Mouse (Mus musculus): ENCODE data around the gene Pgbd5. TPM values are rescaled to one million over a fixed set of nuclear protein-coding genes. Genes with fewer than 3 reads are reported as not detected.
A peak's percentile ranks its signal among the peaks of the same experiment; 100 is the strongest.

The Pgbd5 gene
- polyA plus RNA-seq, 1 experiment from 2014 or later = 6.1 TPM

- DNase-seq (ENCODE audit: low spot score) (no peak), ATAC-seq (ENCODE audit: insufficient read depth, low FRiP score, low TSS enrichment) (no peak)
These were observed 47.0 kb downstream of the Pgbd5 start for GRCm38 (mm10) chr8:124392271-124393012.

GRCm38 (mm10) chr8:124391191-124391590 lies 48.3 kb downstream of the Pgbd5 start:
- Histone ChIP-seq H3K4me3 (ENCODE audit: low read depth, low read length) (no peak overlapping the region), H3K27ac (ENCODE audit: low read depth, low read length) (no peak overlapping the region), H3K4me2 (ENCODE audit: low read depth) (no peak overlapping the region), H3K36me3 (ENCODE audit: control insufficient read depth, insufficient read depth, low read length) (no peaks in the 10 kb centered on the region), H3K9me3 (ENCODE audit: control insufficient read depth, low read length) (no peaks in the 10 kb centered on the region), H3K4me1 (ENCODE audit: control insufficient read depth, insufficient read depth, low read length) (no peaks in the 10 kb centered on the region), H3K9ac (ENCODE audit: low read length) (no peak overlapping the region), H3K27me3 (ENCODE audit: control insufficient read depth, insufficient read depth, low read length) (no peaks in the 10 kb centered on the region)
- 86% methylated on average over 7 of the region's 7 CpGs for WGBS
- no peak for DNase-seq (ENCODE audit: low spot score)
- ATAC-seq (ENCODE audit: insufficient read depth, low FRiP score, low TSS enrichment) = no peak

More at GRCm38 (mm10) chr8:124392271-124393012, 47.0 kb downstream of the Pgbd5 start:
- WGBS = 50% methylated on average over 10 of the region's 10 CpGs
- H3K9me3 ChIP-seq (ENCODE audit: control insufficient read depth, low read length) = no peaks in the 10 kb centered on the region
- H3K36me3 ChIP-seq (ENCODE audit: control insufficient read depth, insufficient read depth, low read length) = no peaks in the 10 kb centered on the region
- no peak overlapping the region for H3K4me3 ChIP-seq (ENCODE audit: low read depth, low read length)
- no peaks in the 10 kb centered on the region for H3K4me1 ChIP-seq (ENCODE audit: control insufficient read depth, insufficient read depth, low read length)
- H3K4me2 ChIP-seq (ENCODE audit: low read depth) = no peak overlapping the region
- H3K27ac ChIP-seq (ENCODE audit: low read depth, low read length) = no peak overlapping the region
- no peak overlapping the region for H3K9ac ChIP-seq (ENCODE audit: low read length)
- H3K27me3 ChIP-seq (ENCODE audit: control insufficient read depth, insufficient read depth, low read length) = no peaks in the 10 kb centered on the region

GRCm38 (mm10) chr8:124389495-124389894 lies 50.0 kb downstream of the Pgbd5 start:
- no peak overlapping the region for H3K4me2 ChIP-seq (ENCODE audit: low read depth)
- no peak for ATAC-seq (ENCODE audit: insufficient read depth, low FRiP score, low TSS enrichment)
- H3K4me1 ChIP-seq (ENCODE audit: control insufficient read depth, insufficient read depth, low read length) = no peaks in the 10 kb centered on the region
- no peaks in the 10 kb centered on the region for H3K27me3 ChIP-seq (ENCODE audit: control insufficient read depth, insufficient read depth, low read length)
- H3K27ac ChIP-seq (ENCODE audit: low read depth, low read length) = no peak overlapping the region
- no peaks in the 10 kb centered on the region for H3K36me3 ChIP-seq (ENCODE audit: control insufficient read depth, insufficient read depth, low read length)
- no peaks in the 10 kb centered on the region for H3K9me3 ChIP-seq (ENCODE audit: control insufficient read depth, low read length)
- no peak for DNase-seq (ENCODE audit: low spot score)
- H3K4me3 ChIP-seq (ENCODE audit: low read depth, low read length) = no peak overlapping the region
- H3K9ac ChIP-seq (ENCODE audit: low read length) = no peak overlapping the region
- 89% methylated on average over 11 of the region's 11 CpGs for WGBS

- H3K36me3 ChIP-seq (ENCODE audit: control insufficient read depth, insufficient read depth, low read length) = no peaks in the 10 kb centered on the region
- H3K27me3 ChIP-seq (ENCODE audit: control insufficient read depth, insufficient read depth, low read length) = no peaks in the 10 kb centered on the region
- no peak overlapping the region for H3K9ac ChIP-seq (ENCODE audit: low read length)
- ATAC-seq (ENCODE audit: insufficient read depth, low FRiP score, low TSS enrichment) (no peak), DNase-seq (ENCODE audit: low spot score) (peak; percentile 16)
- no peak overlapping the region for H3K4me3 ChIP-seq (ENCODE audit: low read depth, low read length)
- no peaks in the 10 kb centered on the region for H3K9me3 ChIP-seq (ENCODE audit: control insufficient read depth, low read length)
- H3K4me2 ChIP-seq (ENCODE audit: low read depth) = no peak overlapping the region
- H3K27ac ChIP-seq (ENCODE audit: low read depth, low read length) = no peak overlapping the region
- H3K4me1 ChIP-seq (ENCODE audit: control insufficient read depth, insufficient read depth, low read length) = no peaks in the 10 kb centered on the region
- WGBS = 75% methylated on average over 23 of the region's 23 CpGs
These were observed 53.1 kb downstream of the Pgbd5 start for GRCm38 (mm10) chr8:124386225-124386899.

GRCm38 (mm10) chr8:124384336-124384735 lies 55.1 kb downstream of the Pgbd5 start:
- Histone ChIP-seq H3K27ac (ENCODE audit: low read depth, low read length) (no peak overlapping the region), H3K4me1 (ENCODE audit: control insufficient read depth, insufficient read depth, low read length) (no peaks in the 10 kb centered on the region), H3K9me3 (ENCODE audit: control insufficient read depth, low read length) (no peaks in the 10 kb centered on the region), H3K27me3 (ENCODE audit: control insufficient read depth, insufficient read depth, low read length) (no peaks in the 10 kb centered on the region), H3K36me3 (ENCODE audit: control insufficient read depth, insufficient read depth, low read length) (no peaks in the 10 kb centered on the region), H3K9ac (ENCODE audit: low read length) (no peak overlapping the region), H3K4me2 (ENCODE audit: low read depth) (no peak overlapping the region), H3K4me3 (ENCODE audit: low read depth, low read length) (no peak overlapping the region)
- DNase-seq (ENCODE audit: low spot score) (no peak), ATAC-seq (ENCODE audit: insufficient read depth, low FRiP score, low TSS enrichment) (no peak)
- 93% methylated on average over 19 of the region's 19 CpGs for WGBS

GRCm38 (mm10) chr8:124382235-124382634 lies 57.2 kb downstream of the Pgbd5 start:
- no peaks in the 10 kb centered on the region for H3K4me1 ChIP-seq (ENCODE audit: control insufficient read depth, insufficient read depth, low read length)
- H3K9me3 ChIP-seq (ENCODE audit: control insufficient read depth, low read length) = no peaks in the 10 kb centered on the region
- H3K4me3 ChIP-seq (ENCODE audit: low read depth, low read length) = no peak overlapping the region
- no peak overlapping the region for H3K4me2 ChIP-seq (ENCODE audit: low read depth)
- DNase-seq (ENCODE audit: low spot score) = no peak
- WGBS = 78% methylated on average over 10 of the region's 10 CpGs
- no peak for ATAC-seq (ENCODE audit: insufficient read depth, low FRiP score, low TSS enrichment)
- no peak overlapping the region for H3K9ac ChIP-seq (ENCODE audit: low read length)
- H3K27me3 ChIP-seq (ENCODE audit: control insufficient read depth, insufficient read depth, low read length) = no peaks in the 10 kb centered on the region
- H3K27ac ChIP-seq (ENCODE audit: low read depth, low read length) = no peak overlapping the region
- no peaks in the 10 kb centered on the region for H3K36me3 ChIP-seq (ENCODE audit: control insufficient read depth, insufficient read depth, low read length)

GRCm38 (mm10) chr8:124379289-124379688 lies 60.2 kb downstream of the Pgbd5 start:
- no peak for ATAC-seq (ENCODE audit: insufficient read depth, low FRiP score, low TSS enrichment)
- H3K36me3 ChIP-seq (ENCODE audit: control insufficient read depth, insufficient read depth, low read length) = no peaks in the 10 kb centered on the region
- no peak overlapping the region for H3K4me2 ChIP-seq (ENCODE audit: low read depth)
- no peak overlapping the region for H3K27ac ChIP-seq (ENCODE audit: low read depth, low read length)
- no peak overlapping the region for H3K4me3 ChIP-seq (ENCODE audit: low read depth, low read length)
- WGBS = 72% methylated on average over 6 of the region's 6 CpGs
- no peak overlapping the region for H3K9ac ChIP-seq (ENCODE audit: low read length)
- DNase-seq (ENCODE audit: low spot score) = no peak
- no peaks in the 10 kb centered on the region for H3K4me1 ChIP-seq (ENCODE audit: control insufficient read depth, insufficient read depth, low read length)
- H3K9me3 ChIP-seq (ENCODE audit: control insufficient read depth, low read length) = no peaks in the 10 kb centered on the region
- no peaks in the 10 kb centered on the region for H3K27me3 ChIP-seq (ENCODE audit: control insufficient read depth, insufficient read depth, low read length)

GRCm38 (mm10) chr8:124376406-124376805 lies 63.1 kb downstream of the Pgbd5 start:
- Histone ChIP-seq H3K27ac (ENCODE audit: low read depth, low read length) (no peak overlapping the region), H3K4me3 (ENCODE audit: low read depth, low read length) (no peak overlapping the region), H3K27me3 (ENCODE audit: control insufficient read depth, insufficient read depth, low read length) (no peaks in the 10 kb centered on the region), H3K36me3 (ENCODE audit: control insufficient read depth, insufficient read depth, low read length) (no peaks in the 10 kb centered on the region), H3K9ac (ENCODE audit: low read length) (no peak overlapping the region), H3K4me1 (ENCODE audit: control insufficient read depth, insufficient read depth, low read length) (no peaks in the 10 kb centered on the region), H3K9me3 (ENCODE audit: control insufficient read depth, low read length) (no peaks in the 10 kb centered on the region), H3K4me2 (ENCODE audit: low read depth) (no peak overlapping the region)
- 95% methylated on average over 12 of the region's 12 CpGs for WGBS
- DNase-seq (ENCODE audit: low spot score) = no peak
- no peak for ATAC-seq (ENCODE audit: insufficient read depth, low FRiP score, low TSS enrichment)

- H3K27ac ChIP-seq (ENCODE audit: low read depth, low read length) = no peak overlapping the region
- H3K4me1 ChIP-seq (ENCODE audit: control insufficient read depth, insufficient read depth, low read length) = no peaks in the 10 kb centered on the region
- H3K36me3 ChIP-seq (ENCODE audit: control insufficient read depth, insufficient read depth, low read length) = no peaks in the 10 kb centered on the region
- no peaks in the 10 kb centered on the region for H3K9me3 ChIP-seq (ENCODE audit: control insufficient read depth, low read length)
- ATAC-seq (ENCODE audit: insufficient read depth, low FRiP score, low TSS enrichment) = no peak
- no peaks in the 10 kb centered on the region for H3K27me3 ChIP-seq (ENCODE audit: control insufficient read depth, insufficient read depth, low read length)
- 85% methylated on average over 9 of the region's 9 CpGs for WGBS
- DNase-seq (ENCODE audit: low spot score) = no peak
- no peak overlapping the region for H3K4me3 ChIP-seq (ENCODE audit: low read depth, low read length)
- H3K9ac ChIP-seq (ENCODE audit: low read length) = no peak overlapping the region
- H3K4me2 ChIP-seq (ENCODE audit: low read depth) = no peak overlapping the region
These were observed 63.7 kb downstream of the Pgbd5 start for GRCm38 (mm10) chr8:124375727-124376126.

All from neural tube, embryonic 11.5 days (tissue).